Mouse (Mus musculus): ENCODE measurements around the gene Ihh. TPM values are rescaled to one million over a fixed set of nuclear protein-coding genes. Genes with fewer than 3 reads are reported as not detected.

Ihh gene
- polyA plus RNA-seq, 1 experiment: 0.24 TPM

DNA sequence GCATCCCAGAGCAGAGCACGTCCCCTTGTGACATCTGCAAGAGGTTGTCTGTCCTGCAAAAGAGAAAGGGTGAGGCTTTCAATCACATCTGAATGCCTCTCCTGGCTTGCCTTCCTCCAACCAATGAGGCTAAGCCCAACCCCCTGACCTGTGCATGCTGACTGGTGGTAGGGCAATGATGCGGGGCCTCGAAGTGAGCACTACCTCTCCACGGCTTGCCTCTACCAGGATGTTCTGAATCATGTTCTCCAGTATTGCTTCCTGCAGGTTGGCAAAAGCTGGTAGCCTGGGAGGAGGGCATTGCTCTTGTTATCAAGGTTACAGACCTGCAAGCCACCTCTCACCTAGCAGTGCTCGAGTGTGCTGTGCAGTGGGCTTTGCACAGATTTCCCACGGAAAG is 49.3 kb downstream of the Ihh start:
- TF ChIP-seq EP300 (IDR thresholded peaks at IDR 0.05; ENCODE audit: insufficient read depth, low read depth, low read length): no peak
- no peak for TF ChIP-seq POLR2A (IDR thresholded peaks at IDR 0.05; ENCODE audit: insufficient read depth, low read length)
- Histone ChIP-seq H3K36me3 (ENCODE audit: control insufficient read depth, insufficient read depth, low read length, poor library complexity, severe bottlenecking) (no peaks in the 10 kb centered on the region), H3K4me3 (ENCODE audit: low read depth, low read length) (no peak overlapping the region), H3K27ac (ENCODE audit: insufficient read depth, low read length) (no peak overlapping the region), H3K9me3 (replicated peaks; ENCODE audit: control insufficient read depth, insufficient read depth, low read length, poor library complexity, severe bottlenecking) (no peaks in the 10 kb centered on the region), H3K4me1 (ENCODE audit: control insufficient read depth, insufficient read depth, low read length) (no peaks in the 10 kb centered on the region), H3K27me3 (ENCODE audit: control insufficient read depth, insufficient read depth, low read length, poor library complexity, severe bottlenecking) (peaks cover 4% of the 10 kb centered on the region; the same call in 1 of the 2 replicates), H3K9ac (ENCODE audit: low read depth, poor library complexity, severe bottlenecking) (no peak overlapping the region)

GRCm38 (mm10) chr1:74901686-74902085 is 49.8 kb downstream of the Ihh start:
- H3K4me1 ChIP-seq (ENCODE audit: control insufficient read depth, insufficient read depth, low read length): no peaks in the 10 kb centered on the region
- H3K27me3 ChIP-seq (ENCODE audit: control insufficient read depth, insufficient read depth, low read length, poor library complexity, severe bottlenecking): peaks cover 4% of the 10 kb centered on the region; the same call in 1 of the 2 replicates
- no peak overlapping the region for H3K9ac ChIP-seq (ENCODE audit: low read depth, poor library complexity, severe bottlenecking)
- no peak for TF ChIP-seq CTCF (IDR thresholded peaks at IDR 0.05; ENCODE audit: low read depth, low read length)
- no peak for TF ChIP-seq POLR2A (IDR thresholded peaks at IDR 0.05; ENCODE audit: insufficient read depth, low read length)
- TF ChIP-seq EP300 (IDR thresholded peaks at IDR 0.05; ENCODE audit: insufficient read depth, low read depth, low read length): no peak
- no peak overlapping the region for H3K27ac ChIP-seq (ENCODE audit: insufficient read depth, low read length)
- H3K36me3 ChIP-seq (ENCODE audit: control insufficient read depth, insufficient read depth, low read length, poor library complexity, severe bottlenecking): no peaks in the 10 kb centered on the region
- no peaks in the 10 kb centered on the region for H3K9me3 ChIP-seq (replicated peaks; ENCODE audit: control insufficient read depth, insufficient read depth, low read length, poor library complexity, severe bottlenecking)
- H3K4me3 ChIP-seq (ENCODE audit: low read depth, low read length): no peak overlapping the region

GRCm38 (mm10) chr1:74900341-74901285 is 50.9 kb downstream of the Ihh start:
- peak overlapping the region; percentile 35 for H3K4me3 ChIP-seq (ENCODE audit: low read depth, low read length)
- no peak overlapping the region for H3K9ac ChIP-seq (ENCODE audit: low read depth, poor library complexity, severe bottlenecking)
- no peaks in the 10 kb centered on the region for H3K36me3 ChIP-seq (ENCODE audit: control insufficient read depth, insufficient read depth, low read length, poor library complexity, severe bottlenecking)
- peaks cover 4% of the 10 kb centered on the region; the same call in 1 of the 2 replicates for H3K27me3 ChIP-seq (ENCODE audit: control insufficient read depth, insufficient read depth, low read length, poor library complexity, severe bottlenecking)
- H3K9me3 ChIP-seq (replicated peaks; ENCODE audit: control insufficient read depth, insufficient read depth, low read length, poor library complexity, severe bottlenecking): no peaks in the 10 kb centered on the region
- TF ChIP-seq POLR2A (IDR thresholded peaks at IDR 0.05; ENCODE audit: insufficient read depth, low read length) (no peak), CTCF (IDR thresholded peaks at IDR 0.05; ENCODE audit: low read depth, low read length) (no peak)
- H3K4me1 ChIP-seq (ENCODE audit: control insufficient read depth, insufficient read depth, low read length): no peaks in the 10 kb centered on the region
- no peak overlapping the region for H3K27ac ChIP-seq (ENCODE audit: insufficient read depth, low read length)

- no peak for TF ChIP-seq POLR2A (IDR thresholded peaks at IDR 0.05; ENCODE audit: insufficient read depth, low read length)
- TF ChIP-seq EP300 (IDR thresholded peaks at IDR 0.05; ENCODE audit: insufficient read depth, low read depth, low read length): no peak
- no peak for TF ChIP-seq CTCF (IDR thresholded peaks at IDR 0.05; ENCODE audit: low read depth, low read length)
- Histone ChIP-seq H3K9me3 (replicated peaks; ENCODE audit: control insufficient read depth, insufficient read depth, low read length, poor library complexity, severe bottlenecking) (no peaks in the 10 kb centered on the region), H3K36me3 (ENCODE audit: control insufficient read depth, insufficient read depth, low read length, poor library complexity, severe bottlenecking) (no peaks in the 10 kb centered on the region), H3K4me3 (ENCODE audit: low read depth, low read length) (no peak overlapping the region), H3K9ac (ENCODE audit: low read depth, poor library complexity, severe bottlenecking) (no peak overlapping the region), H3K4me1 (ENCODE audit: control insufficient read depth, insufficient read depth, low read length) (no peaks in the 10 kb centered on the region), H3K27ac (ENCODE audit: insufficient read depth, low read length) (no peak overlapping the region), H3K27me3 (ENCODE audit: control insufficient read depth, insufficient read depth, low read length, poor library complexity, severe bottlenecking) (peaks cover 4% of the 10 kb centered on the region; the same call in 1 of the 2 replicates)
These were observed 52.6 kb downstream of the Ihh start for GRCm38 (mm10) chr1:74898656-74899431.

DNA sequence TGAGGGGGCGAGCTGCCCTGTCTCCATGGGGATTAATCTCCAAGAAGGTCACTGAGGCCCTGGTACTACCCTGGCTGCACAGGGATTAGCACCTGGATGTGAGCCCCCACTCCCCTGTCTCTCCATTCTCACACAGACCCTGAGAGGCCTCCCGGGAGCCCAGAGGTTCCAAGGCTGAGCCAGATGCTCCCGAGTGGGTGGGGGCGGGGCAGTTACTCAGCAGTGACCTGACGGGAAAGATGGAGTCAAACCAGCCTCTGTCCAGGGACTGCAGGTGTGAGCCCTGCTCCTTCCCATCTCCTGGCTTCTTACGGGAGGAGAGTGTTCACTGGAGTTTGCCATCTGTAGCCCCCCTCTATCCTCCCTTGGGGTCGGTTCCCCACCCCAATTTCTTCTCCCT is 53.5 kb downstream of the Ihh start:
- H3K4me3 ChIP-seq (ENCODE audit: low read depth, low read length): no peak overlapping the region
- no peak overlapping the region for H3K9ac ChIP-seq (ENCODE audit: low read depth, poor library complexity, severe bottlenecking)
- H3K27ac ChIP-seq (ENCODE audit: insufficient read depth, low read length): no peak overlapping the region
- TF ChIP-seq EP300 (IDR thresholded peaks at IDR 0.05; ENCODE audit: insufficient read depth, low read depth, low read length) (0 out of 2 replicates have a peak, but pooled peaks have one; percentile 5), POLR2A (IDR thresholded peaks at IDR 0.05; ENCODE audit: insufficient read depth, low read length) (no peak), CTCF (IDR thresholded peaks at IDR 0.05; ENCODE audit: low read depth, low read length) (no peak)
- H3K36me3 ChIP-seq (ENCODE audit: control insufficient read depth, insufficient read depth, low read length, poor library complexity, severe bottlenecking): no peaks in the 10 kb centered on the region
- H3K4me1 ChIP-seq (ENCODE audit: control insufficient read depth, insufficient read depth, low read length): no peaks in the 10 kb centered on the region
- H3K27me3 ChIP-seq (ENCODE audit: control insufficient read depth, insufficient read depth, low read length, poor library complexity, severe bottlenecking): peaks cover 4% of the 10 kb centered on the region; the same call in 1 of the 2 replicates
- H3K9me3 ChIP-seq (replicated peaks; ENCODE audit: control insufficient read depth, insufficient read depth, low read length, poor library complexity, severe bottlenecking): no peaks in the 10 kb centered on the region

Other genes starting within 250 kb of the Ihh start
- 1.9 and 2.5 TPM in 2 replicates for gene Cyp27a1, start 238.1 kb downstream of the Ihh start, polyA plus RNA-seq (2011; ENCODE audit: insufficient read depth, insufficient read length, low read depth, missing spikeins)
- 0.21 and 0.23 TPM in 2 replicates for gene Prkag3, start 202.5 kb downstream of the Ihh start, polyA plus RNA-seq (2011; ENCODE audit: insufficient read depth, insufficient read length, low read depth, missing spikeins)
- gene Wnt6, start 179.8 kb downstream of the Ihh start, polyA plus RNA-seq (2011; ENCODE audit: insufficient read depth, insufficient read length, low read depth, missing spikeins): 5.0 and 5.6 TPM in 2 replicates
- gene Wnt10a, start 160.2 kb downstream of the Ihh start, polyA plus RNA-seq (2011; ENCODE audit: insufficient read depth, insufficient read length, low read depth, missing spikeins): 0.79 and 0.81 TPM in 2 replicates
- 0.28 and 0.32 TPM in 2 replicates for gene Cdk5r2, start 96.7 kb downstream of the Ihh start, polyA plus RNA-seq (2011; ENCODE audit: insufficient read depth, insufficient read length, low read depth, missing spikeins)
- gene Fev, start 66.3 kb downstream of the Ihh start, polyA plus RNA-seq (2011; ENCODE audit: insufficient read depth, insufficient read length, low read depth, missing spikeins): not detected in 2 replicates
- not detected in 2 replicates for gene Cryba2, start 58.5 kb downstream of the Ihh start, polyA plus RNA-seq (2011; ENCODE audit: insufficient read depth, insufficient read length, low read depth, missing spikeins)
- gene Cfap65, start 16.1 kb downstream of the Ihh start, polyA plus RNA-seq (2011; ENCODE audit: insufficient read depth, insufficient read length, low read depth, missing spikeins): 0.17 TPM in 1 of 2 replicates, not detected in the other
- gene Nhej1, start 173.5 kb upstream of the Ihh start, polyA plus RNA-seq (2011; ENCODE audit: insufficient read depth, insufficient read length, low read depth, missing spikeins): 3.7 and 5.1 TPM in 2 replicates
- gene Slc23a3, start 182.2 kb upstream of the Ihh start, polyA plus RNA-seq (2011; ENCODE audit: insufficient read depth, insufficient read length, low read depth, missing spikeins): not detected in 2 replicates
- gene Cnppd1, start 191.0 kb upstream of the Ihh start, polyA plus RNA-seq (2011; ENCODE audit: insufficient read depth, insufficient read length, low read depth, missing spikeins): 20.0 and 23.9 TPM in 2 replicates
- 21.9 and 22.7 TPM in 2 replicates for gene Retreg2, start 191.1 kb upstream of the Ihh start, polyA plus RNA-seq (2011; ENCODE audit: insufficient read depth, insufficient read length, low read depth, missing spikeins)
- 10.9 and 13.0 TPM in 2 replicates for gene Zfand2b, start 217.0 kb upstream of the Ihh start, polyA plus RNA-seq (2011; ENCODE audit: insufficient read depth, insufficient read length, low read depth, missing spikeins)
- gene Abcb6, start 228.7 kb upstream of the Ihh start, polyA plus RNA-seq (2011; ENCODE audit: insufficient read depth, insufficient read length, low read depth, missing spikeins): 8.8 and 10.8 TPM in 2 replicates
- gene Ankzf1, start 240.5 kb upstream of the Ihh start, polyA plus RNA-seq (2011; ENCODE audit: insufficient read depth, insufficient read length, low read depth, missing spikeins): 17.0 and 17.4 TPM in 2 replicates
- 10.3 and 10.6 TPM in 2 replicates for gene Atg9a, start 240.5 kb upstream of the Ihh start, polyA plus RNA-seq (2011; ENCODE audit: insufficient read depth, insufficient read length, low read depth, missing spikeins)

All from ES-Bruce4 (cell line).